Mouse (Mus musculus): ENCODE results near the gene Gramd1b. TPM values are rescaled to one million over a fixed set of nuclear protein-coding genes. Genes with fewer than 3 reads are reported as not detected.

Gene Gramd1b
- polyA plus RNA-seq, 1 experiment: 117 TPM

GRCm38 (mm10) chr9:40427663-40428062 lies 103.5 kb downstream of the Gramd1b start:
- no peaks in the 10 kb centered on the region for H3K4me1 ChIP-seq (ENCODE audit: control insufficient read depth, insufficient read depth, low read length)
- H3K4me3 ChIP-seq (ENCODE audit: insufficient read depth, low read depth, low read length): no peak overlapping the region
- no peak overlapping the region for H3K27ac ChIP-seq (ENCODE audit: insufficient read depth, low read depth, low read length)
- 98% methylated on average over 2 of the region's 2 CpGs for WGBS
- TF ChIP-seq POLR2A (IDR thresholded peaks at IDR 0.05; ENCODE audit: insufficient read depth, low read depth, low read length) (no peak), CTCF (IDR thresholded peaks at IDR 0.05; ENCODE audit: insufficient read depth, low read depth, low read length) (no peak)

- no peak overlapping the region for H3K27ac ChIP-seq (ENCODE audit: insufficient read depth, low read depth, low read length)
- no peak for TF ChIP-seq CTCF (IDR thresholded peaks at IDR 0.05; ENCODE audit: insufficient read depth, low read depth, low read length)
- 83% methylated on average over 9 of the region's 9 CpGs for WGBS
- no peaks in the 10 kb centered on the region for H3K4me1 ChIP-seq (ENCODE audit: control insufficient read depth, insufficient read depth, low read length)
- no peak overlapping the region for H3K4me3 ChIP-seq (ENCODE audit: insufficient read depth, low read depth, low read length)
These were observed 104.8 kb downstream of the Gramd1b start for GRCm38 (mm10) chr9:40426282-40426964.

GRCm38 (mm10) chr9:40424874-40425273 lies 106.3 kb downstream of the Gramd1b start:
- no peak overlapping the region for H3K4me3 ChIP-seq (ENCODE audit: insufficient read depth, low read depth, low read length)
- no peaks in the 10 kb centered on the region for H3K4me1 ChIP-seq (ENCODE audit: control insufficient read depth, insufficient read depth, low read length)
- no peak overlapping the region for H3K27ac ChIP-seq (ENCODE audit: insufficient read depth, low read depth, low read length)
- TF ChIP-seq CTCF (IDR thresholded peaks at IDR 0.05; ENCODE audit: insufficient read depth, low read depth, low read length): no peak
- no peak for TF ChIP-seq POLR2A (IDR thresholded peaks at IDR 0.05; ENCODE audit: insufficient read depth, low read depth, low read length)

GRCm38 (mm10) chr9:40423427-40423867 lies 107.7 kb downstream of the Gramd1b start:
- H3K4me1 ChIP-seq (ENCODE audit: control insufficient read depth, insufficient read depth, low read length): no peaks in the 10 kb centered on the region
- H3K27ac ChIP-seq (ENCODE audit: insufficient read depth, low read depth, low read length): no peak overlapping the region
- TF ChIP-seq POLR2A (IDR thresholded peaks at IDR 0.05; ENCODE audit: insufficient read depth, low read depth, low read length) (no peak), CTCF (IDR thresholded peaks at IDR 0.05; ENCODE audit: insufficient read depth, low read depth, low read length) (no peak)
- H3K4me3 ChIP-seq (ENCODE audit: insufficient read depth, low read depth, low read length): no peak overlapping the region
- WGBS: 82% methylated on average over 6 of the region's 6 CpGs

- Histone ChIP-seq H3K4me1 (ENCODE audit: control insufficient read depth, insufficient read depth, low read length) (no peaks in the 10 kb centered on the region), H3K4me3 (ENCODE audit: insufficient read depth, low read depth, low read length) (no peak overlapping the region), H3K27ac (ENCODE audit: insufficient read depth, low read depth, low read length) (no peak overlapping the region)
- WGBS: 80% methylated on average over 11 of the region's 11 CpGs
- TF ChIP-seq POLR2A (IDR thresholded peaks at IDR 0.05; ENCODE audit: insufficient read depth, low read depth, low read length) (no peak), CTCF (IDR thresholded peaks at IDR 0.05; ENCODE audit: insufficient read depth, low read depth, low read length) (no peak)
These were observed 108.7 kb downstream of the Gramd1b start for GRCm38 (mm10) chr9:40422368-40423057.

GRCm38 (mm10) chr9:40420652-40421335 lies 110.4 kb downstream of the Gramd1b start:
- Histone ChIP-seq H3K27ac (ENCODE audit: insufficient read depth, low read depth, low read length) (no peak overlapping the region), H3K4me3 (ENCODE audit: insufficient read depth, low read depth, low read length) (no peak overlapping the region), H3K4me1 (ENCODE audit: control insufficient read depth, insufficient read depth, low read length) (no peaks in the 10 kb centered on the region)
- TF ChIP-seq POLR2A (IDR thresholded peaks at IDR 0.05; ENCODE audit: insufficient read depth, low read depth, low read length): no peak
- TF ChIP-seq CTCF (IDR thresholded peaks at IDR 0.05; ENCODE audit: insufficient read depth, low read depth, low read length): no peak
- WGBS: 87% methylated on average over 15 of the region's 15 CpGs

- Histone ChIP-seq H3K27ac (ENCODE audit: insufficient read depth, low read depth, low read length) (no peak overlapping the region), H3K4me1 (ENCODE audit: control insufficient read depth, insufficient read depth, low read length) (peaks cover 4% of the 10 kb centered on the region), H3K4me3 (ENCODE audit: insufficient read depth, low read depth, low read length) (no peak overlapping the region)
- TF ChIP-seq POLR2A (IDR thresholded peaks at IDR 0.05; ENCODE audit: insufficient read depth, low read depth, low read length) (no peak), CTCF (IDR thresholded peaks at IDR 0.05; ENCODE audit: insufficient read depth, low read depth, low read length) (no peak)
- WGBS: 89% methylated on average over 5 of the region's 5 CpGs
These were observed 112.4 kb downstream of the Gramd1b start for GRCm38 (mm10) chr9:40418803-40419202.

GRCm38 (mm10) chr9:40416150-40416549 lies 115.0 kb downstream of the Gramd1b start:
- Histone ChIP-seq H3K4me3 (ENCODE audit: insufficient read depth, low read depth, low read length) (no peak overlapping the region), H3K27ac (ENCODE audit: insufficient read depth, low read depth, low read length) (no peak overlapping the region), H3K4me1 (ENCODE audit: control insufficient read depth, insufficient read depth, low read length) (peaks cover 4% of the 10 kb centered on the region)
- TF ChIP-seq CTCF (IDR thresholded peaks at IDR 0.05; ENCODE audit: insufficient read depth, low read depth, low read length) (no peak), POLR2A (IDR thresholded peaks at IDR 0.05; ENCODE audit: insufficient read depth, low read depth, low read length) (no peak)
- WGBS: 84% methylated on average over 7 of the region's 7 CpGs
